Mouse (Mus musculus) megakaryocyte, embryonic 14.5 days (primary cell): Measurements from ENCODE around the gene Fnip2. TPM values are rescaled to one million over a fixed set of nuclear protein-coding genes. Genes with fewer than 3 reads are reported as not detected.
A peak's percentile ranks its signal among the peaks of the same experiment; 100 is the strongest.

Experiments
- H3K27me3 ChIP-seq: replicated peaks from 2 replicates; pipeline ENCODE3; 2012; ENCODE audit warnings: inconsistent platforms
- H3K36me3 ChIP-seq: replicated peaks from 2 replicates; pipeline ENCODE3; 2012; ENCODE audit warnings: low read length, inconsistent platforms, mixed read lengths
- H3K4me1 ChIP-seq: 2 replicates; pipeline ENCODE4 v1.6.1; 2012; ENCODE audit warnings: inconsistent platforms
- H3K4me3 ChIP-seq: replicated peaks from 2 replicates; pipeline ENCODE3; 2012; ENCODE audit warnings: moderate library complexity, mild to moderate bottlenecking, inconsistent platforms
- H3K9me3 ChIP-seq: 2 replicates; pipeline ENCODE4 v1.6.1; 2012; ENCODE audit warnings: inconsistent platforms
- FLI1 ChIP-seq: IDR thresholded peaks from 2 replicates; pipeline ENCODE4 v1.6.1; 2012; ENCODE audit warnings: low read length, inconsistent platforms, mixed read lengths
- GATA1 ChIP-seq: IDR thresholded peaks from 3 replicates; pipeline ENCODE4 v1.6.1; 2012; ENCODE audit warnings: mixed read lengths, low read length, inconsistent platforms, borderline replicate concordance
- polyA plus RNA-seq: library from polyadenylated mRNA; stranded (reverse); fragments of >175 nt; gene quantifications from 2 replicates; pipeline ENCODE4 v1.2.3, GENCODE M21; 2012; ENCODE audit warnings: low replicate concordance; ENCODE audit not compliant: insufficient read depth

The Fnip2 gene
- polyA plus RNA-seq, 1 experiment: 0.19 TPM

- Histone ChIP-seq H3K27me3 (no peaks in the 10 kb centered on the region), H3K36me3 (peaks cover 91% of the 10 kb centered on the region), H3K4me3 (no peak overlapping the region), H3K9me3 (peaks cover 8% of the 10 kb centered on the region), H3K4me1 (peaks cover 15% of the 10 kb centered on the region)
- TF ChIP-seq FLI1 (no peak), GATA1 (no peak)
Measured at GRCm38 (mm10) chr3:79488025-79488424, 79.6 kb downstream of the Fnip2 start.

- H3K4me1 ChIP-seq: peaks cover 10% of the 10 kb centered on the region
- H3K9me3 ChIP-seq: peaks cover 9% of the 10 kb centered on the region
- H3K36me3 ChIP-seq: peaks cover 87% of the 10 kb centered on the region
- no peaks in the 10 kb centered on the region for H3K27me3 ChIP-seq
- no peak for TF ChIP-seq FLI1
- TF ChIP-seq GATA1: no peak
- H3K4me3 ChIP-seq: no peak overlapping the region
Measured at GRCm38 (mm10) chr3:79484286-79485063, 83.1 kb downstream of the Fnip2 start.

- no peak for TF ChIP-seq GATA1
- no peak for TF ChIP-seq FLI1
- Histone ChIP-seq H3K4me1 (peaks cover 16% of the 10 kb centered on the region), H3K27me3 (no peaks in the 10 kb centered on the region), H3K9me3 (peaks cover 9% of the 10 kb centered on the region), H3K36me3 (peaks cover 84% of the 10 kb centered on the region), H3K4me3 (no peak overlapping the region)
Measured at GRCm38 (mm10) chr3:79478880-79479279, 88.7 kb downstream of the Fnip2 start.

- Histone ChIP-seq H3K9me3 (peaks cover 4% of the 10 kb centered on the region), H3K27me3 (no peaks in the 10 kb centered on the region), H3K4me1 (peaks cover 21% of the 10 kb centered on the region), H3K4me3 (no peak overlapping the region), H3K36me3 (peaks cover 84% of the 10 kb centered on the region)
- no peak for TF ChIP-seq FLI1
- TF ChIP-seq GATA1: no peak
Measured at GRCm38 (mm10) chr3:79478400-79478799, 89.2 kb downstream of the Fnip2 start.

- H3K27me3 ChIP-seq: no peaks in the 10 kb centered on the region
- no peak overlapping the region for H3K4me3 ChIP-seq
- TF ChIP-seq GATA1 (no peak), FLI1 (no peak)
- no peaks in the 10 kb centered on the region for H3K9me3 ChIP-seq
- peaks cover 28% of the 10 kb centered on the region for H3K4me1 ChIP-seq
- peaks cover 84% of the 10 kb centered on the region for H3K36me3 ChIP-seq
Measured at GRCm38 (mm10) chr3:79475980-79476379, 91.6 kb downstream of the Fnip2 start.

- TF ChIP-seq FLI1: no peak
- TF ChIP-seq GATA1: no peak
- H3K4me3 ChIP-seq: no peak overlapping the region
- no peaks in the 10 kb centered on the region for H3K9me3 ChIP-seq
- H3K4me1 ChIP-seq: peaks cover 37% of the 10 kb centered on the region
- peaks cover 84% of the 10 kb centered on the region for H3K36me3 ChIP-seq
- H3K27me3 ChIP-seq: no peaks in the 10 kb centered on the region
Measured at GRCm38 (mm10) chr3:79474911-79475310, 92.7 kb downstream of the Fnip2 start.

- Histone ChIP-seq H3K36me3 (peaks cover 75% of the 10 kb centered on the region), H3K27me3 (no peaks in the 10 kb centered on the region), H3K4me3 (no peak overlapping the region), H3K9me3 (no peaks in the 10 kb centered on the region), H3K4me1 (peaks cover 38% of the 10 kb centered on the region)
- no peak for TF ChIP-seq GATA1
- TF ChIP-seq FLI1: no peak
Measured at GRCm38 (mm10) chr3:79472362-79472761, 95.2 kb downstream of the Fnip2 start.

GRCm38 (mm10) chr3:79469440-79469839 lies 98.2 kb downstream of the Fnip2 start:
- peaks cover 75% of the 10 kb centered on the region for H3K36me3 ChIP-seq
- H3K27me3 ChIP-seq: no peaks in the 10 kb centered on the region
- H3K9me3 ChIP-seq: no peaks in the 10 kb centered on the region
- H3K4me1 ChIP-seq: peaks cover 38% of the 10 kb centered on the region
- no peak for TF ChIP-seq FLI1
- TF ChIP-seq GATA1: no peak
- H3K4me3 ChIP-seq: peak overlapping the region; percentile 29

GRCm38 (mm10) chr3:79458651-79459275 lies 108.8 kb downstream of the Fnip2 start:
- no peaks in the 10 kb centered on the region for H3K4me1 ChIP-seq
- peaks cover 58% of the 10 kb centered on the region for H3K36me3 ChIP-seq
- H3K9me3 ChIP-seq: no peaks in the 10 kb centered on the region
- H3K27me3 ChIP-seq: no peaks in the 10 kb centered on the region
- TF ChIP-seq FLI1 (no peak), GATA1 (no peak)
- no peak overlapping the region for H3K4me3 ChIP-seq

- Histone ChIP-seq H3K9me3 (no peaks in the 10 kb centered on the region), H3K36me3 (peaks cover 33% of the 10 kb centered on the region), H3K4me3 (no peak overlapping the region), H3K27me3 (no peaks in the 10 kb centered on the region), H3K4me1 (peaks cover 5% of the 10 kb centered on the region)
- TF ChIP-seq FLI1: no peak
- TF ChIP-seq GATA1: no peak
Measured at GRCm38 (mm10) chr3:79455761-79456160, 111.8 kb downstream of the Fnip2 start.
